Mouse (Mus musculus) ovary, adult 10 weeks (tissue): ENCODE data around the gene Krt77. TPM values are rescaled to one million over a fixed set of nuclear protein-coding genes. Genes with fewer than 3 reads are reported as not detected.

Experiments used
- polyA plus RNA-seq: library from polyadenylated mRNA; stranded (reverse); fragments of 350-450 nt; fragmentation: Illumina TruSeq; extraction: RNeasy Lipid Tissue Mini Kit (QIAGEN cat#74804); gene quantifications from one replicate; pipeline ENCODE4 v1.2.3, GENCODE M21; 2014

The Krt77 gene
- not detected for polyA plus RNA-seq

DNA sequence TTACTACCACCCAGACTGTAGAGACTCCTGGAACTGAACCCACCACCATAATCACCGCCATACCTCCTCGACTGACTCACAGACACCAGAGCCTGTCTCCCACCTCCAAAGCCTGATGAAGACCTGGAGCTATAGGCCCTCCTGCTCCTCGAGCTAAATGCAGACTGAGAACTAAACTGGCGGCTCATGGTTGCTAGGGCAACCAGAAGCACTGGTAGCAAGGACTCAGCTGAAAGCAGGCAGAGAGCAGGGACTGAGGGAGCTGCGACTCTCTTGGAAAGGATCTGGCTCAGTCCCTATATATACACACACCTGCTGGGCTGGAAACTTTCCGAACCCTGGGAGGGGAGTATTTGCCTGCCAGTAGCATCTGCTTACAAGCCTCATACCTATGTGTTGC, at the start of gene Krt77:
Gene Krt77 (minus strand): TSS at position 275 of the 400 bp plus-strand sequence.

GRCm38 (mm10) chr15:101892820-101893219, 23.3 kb upstream of the Krt77 start, which contains the start of gene Krt76:
Gene Krt76 (minus strand): TSS chr15:101892920.

GRCm38 (mm10) chr15:101850694-101851093, 18.8 kb downstream of the Krt77 start, which contains the start of gene Krt1:
Gene Krt1 (minus strand): TSS chr15:101850794.

DNA sequence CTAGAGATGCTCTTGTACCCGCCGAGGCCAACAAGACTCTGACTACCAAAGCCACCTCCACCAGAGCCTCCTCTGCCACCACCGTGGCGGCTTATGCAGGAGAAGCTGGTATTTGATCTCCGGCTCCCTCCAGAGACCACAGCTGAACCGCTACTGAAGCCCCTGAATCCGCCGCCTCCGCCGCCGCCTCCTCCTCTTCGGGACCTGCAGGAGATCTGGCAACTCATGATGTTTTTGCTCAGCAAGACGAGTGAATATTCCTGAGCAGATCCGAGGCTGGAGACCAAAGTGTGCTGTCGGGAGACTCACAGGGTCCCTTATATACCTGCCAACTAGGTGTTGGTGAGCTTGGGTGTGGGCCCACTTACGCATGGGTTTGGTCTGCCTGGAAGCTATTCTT, 51.6 kb downstream of the Krt77 start, which contains the start of gene Krt2:
Gene Krt2 (minus strand): TSS at position 295 of the 400 bp plus-strand sequence.

Other genes with a start within 250 kb of the Krt77 start
- not detected for gene Gm5414, start 241.5 kb downstream of the Krt77 start, polyA plus RNA-seq
- gene Gm5478, start 222.3 kb downstream of the Krt77 start, polyA plus RNA-seq = not detected
- gene Krt6b, start 189.4 kb downstream of the Krt77 start, polyA plus RNA-seq = not detected
- not detected for gene Krt6a, start 175.4 kb downstream of the Krt77 start, polyA plus RNA-seq
- not detected for gene Krt5, start 156.8 kb downstream of the Krt77 start, polyA plus RNA-seq
- not detected for gene Krt71, start 126.6 kb downstream of the Krt77 start, polyA plus RNA-seq
- gene Krt72, start 83.2 kb downstream of the Krt77 start, polyA plus RNA-seq = not detected
- 0.34 TPM for gene Krt73, start 67.4 kb downstream of the Krt77 start, polyA plus RNA-seq
- not detected for gene Krt2, start 51.5 kb downstream of the Krt77 start, polyA plus RNA-seq
- 0.23 TPM for gene Krt1, start 18.9 kb downstream of the Krt77 start, polyA plus RNA-seq
- not detected for gene Krt76, start 23.2 kb upstream of the Krt77 start, polyA plus RNA-seq
- gene Krt4, start 55.0 kb upstream of the Krt77 start, polyA plus RNA-seq = not detected
- 0.48 TPM for gene Krt79, start 70.6 kb upstream of the Krt77 start, polyA plus RNA-seq
- not detected for gene Krt78, start 84.6 kb upstream of the Krt77 start, polyA plus RNA-seq
- 4.1 TPM for gene Krt8, start 134.8 kb upstream of the Krt77 start, polyA plus RNA-seq
- 1.4 TPM for gene Krt18, start 158.5 kb upstream of the Krt77 start, polyA plus RNA-seq
- 326 TPM for gene Eif4b, start 204.1 kb upstream of the Krt77 start, polyA plus RNA-seq
- gene Tns2, start 230.7 kb upstream of the Krt77 start, polyA plus RNA-seq = 31.9 TPM